Mouse (Mus musculus): Measurements from ENCODE around the gene Bcl10.

DNA sequence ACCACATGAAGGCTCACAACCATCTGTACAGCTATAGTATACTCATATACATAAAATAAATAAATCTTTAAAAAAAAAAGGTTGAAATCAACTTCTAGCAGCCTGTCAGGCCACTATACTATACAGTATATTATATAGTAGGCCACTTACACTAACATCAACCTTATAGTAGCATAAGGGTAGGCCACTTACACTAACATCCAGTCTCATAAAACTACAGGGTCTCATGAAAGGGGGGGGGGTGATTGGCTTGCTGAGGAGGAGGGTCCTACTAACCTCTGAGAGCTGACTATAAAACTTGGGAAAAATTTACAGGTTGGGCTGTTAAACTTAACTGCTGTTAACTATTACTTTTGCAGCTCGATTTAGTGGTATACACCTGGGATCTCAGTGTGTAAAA, 42.3 kb upstream of the Bcl10 start:
- TF ChIP-seq CTCF (IDR thresholded peaks at IDR 0.05; ENCODE audit: borderline replicate concordance, insufficient read depth, low read depth, low read length) (no peak), POLR2A (IDR thresholded peaks at IDR 0.05; ENCODE audit: borderline replicate concordance, insufficient read depth, low read length) (no peak)

Data from cerebellum, adult 2 months (tissue).